Mouse (Mus musculus): Measurements from ENCODE around the gene Gstp2. TPM values are rescaled to one million over a fixed set of nuclear protein-coding genes. Genes with fewer than 3 reads are reported as not detected.
"Not testable (repeated sequence)": the region's sequence is repeated elsewhere in the genome, so short reads cannot be mapped to it uniquely, and the experiment has no call there.

Gstp2 gene
- polyA plus RNA-seq, 1 experiment from 2014 or later: 1.3 TPM

GRCm38 (mm10) chr19:4068242-4068641 is 22.4 kb upstream of the Gstp2 start:
- not testable (repeated sequence) for ATAC-seq (replicated peaks); H3K9me3 ChIP-seq; H3K4me3 ChIP-seq; H3K9ac ChIP-seq (replicated peaks); H3K27me3 ChIP-seq; H3K27ac ChIP-seq (replicated peaks); H3K4me1 ChIP-seq; H3K36me3 ChIP-seq; H3K4me2 ChIP-seq (replicated peaks)
- WGBS: 96% methylated on average over 2 of the region's 2 CpGs

GRCm38 (mm10) chr19:4066877-4067276 is 21.1 kb upstream of the Gstp2 start:
- Histone ChIP-seq H3K4me1 (no peaks in the 10 kb centered on the region), H3K4me3 (no peak overlapping the region), H3K36me3 (no peaks in the 10 kb centered on the region), H3K27ac (replicated peaks) (no peak overlapping the region), H3K9ac (replicated peaks) (no peak overlapping the region), H3K9me3 (no peaks in the 10 kb centered on the region), H3K4me2 (replicated peaks) (no peak overlapping the region), H3K27me3 (no peaks in the 10 kb centered on the region)
- ATAC-seq (replicated peaks): no peak

- no peaks in the 10 kb centered on the region for H3K4me1 ChIP-seq
- no peaks in the 10 kb centered on the region for H3K9me3 ChIP-seq
- WGBS: 88% methylated on average over 6 of the region's 6 CpGs
- H3K4me3 ChIP-seq: no peak overlapping the region
- no peak overlapping the region for H3K27ac ChIP-seq (replicated peaks)
- H3K27me3 ChIP-seq: no peaks in the 10 kb centered on the region
- no peak for ATAC-seq (replicated peaks)
- H3K4me2 ChIP-seq (replicated peaks): no peak overlapping the region
- no peaks in the 10 kb centered on the region for H3K36me3 ChIP-seq
- no peak overlapping the region for H3K9ac ChIP-seq (replicated peaks)
Measured at GRCm38 (mm10) chr19:4066280-4066679, 20.5 kb upstream of the Gstp2 start.

- not testable (repeated sequence) for H3K4me3 ChIP-seq; H3K9me3 ChIP-seq; H3K4me2 ChIP-seq (replicated peaks); H3K27ac ChIP-seq (replicated peaks); H3K9ac ChIP-seq (replicated peaks); H3K27me3 ChIP-seq; ATAC-seq (replicated peaks); H3K36me3 ChIP-seq; H3K4me1 ChIP-seq
- 27% methylated on average over 2 of the region's 11 CpGs for WGBS
Measured at GRCm38 (mm10) chr19:4064501-4064900, 18.7 kb upstream of the Gstp2 start.

GRCm38 (mm10) chr19:4063357-4063756 is 17.5 kb upstream of the Gstp2 start:
- not testable (repeated sequence) for H3K4me2 ChIP-seq (replicated peaks); H3K36me3 ChIP-seq; H3K4me3 ChIP-seq; H3K9me3 ChIP-seq; H3K9ac ChIP-seq (replicated peaks); H3K27ac ChIP-seq (replicated peaks); H3K27me3 ChIP-seq; ATAC-seq (replicated peaks); H3K4me1 ChIP-seq
- 92% methylated on average over 3 of the region's 4 CpGs for WGBS

- no peaks in the 10 kb centered on the region for H3K27me3 ChIP-seq
- no peak overlapping the region for H3K9ac ChIP-seq (replicated peaks)
- 87% methylated on average over 6 of the region's 6 CpGs for WGBS
- H3K4me2 ChIP-seq (replicated peaks): no peak overlapping the region
- no peak overlapping the region for H3K27ac ChIP-seq (replicated peaks)
- H3K4me1 ChIP-seq: no peaks in the 10 kb centered on the region
- ATAC-seq (replicated peaks): no peak
- no peak overlapping the region for H3K4me3 ChIP-seq
- no peaks in the 10 kb centered on the region for H3K36me3 ChIP-seq
- no peaks in the 10 kb centered on the region for H3K9me3 ChIP-seq
Measured at GRCm38 (mm10) chr19:4060899-4061465, 15.2 kb upstream of the Gstp2 start.

- H3K9ac ChIP-seq (replicated peaks); H3K4me2 ChIP-seq (replicated peaks); H3K27me3 ChIP-seq; H3K4me3 ChIP-seq; H3K36me3 ChIP-seq; ATAC-seq (replicated peaks); H3K4me1 ChIP-seq; H3K9me3 ChIP-seq; H3K27ac ChIP-seq (replicated peaks): not testable (repeated sequence)
- 93% methylated on average over 8 of the region's 8 CpGs for WGBS
Measured at GRCm38 (mm10) chr19:4060044-4060898, 14.4 kb upstream of the Gstp2 start.

- Histone ChIP-seq H3K27ac (replicated peaks) (no peak within 1 kb of the TSS), H3K4me2 (replicated peaks) (no peak within 1 kb of the TSS), H3K36me3 (no peaks in the 10 kb centered on the region), H3K9me3 (no peaks in the 10 kb centered on the region), H3K27me3 (no peaks in the 10 kb centered on the region), H3K9ac (replicated peaks) (no peak within 1 kb of the TSS), H3K4me3 (no peak within 1 kb of the TSS), H3K4me1 (no peaks in the 10 kb centered on the region)
- whole genome bisulfite sequencing: 84% methylated on average over 15 of the region's 15 CpGs
- ATAC-seq (replicated peaks): no peak
Measured at GRCm38 (mm10) chr19:4059069-4059740, 13.4 kb upstream of the Gstp2 start, which contains the start of gene Gstp3. TSS of gene Gstp3 (minus strand) at chr19:4059569.

- Histone ChIP-seq H3K4me2 (replicated peaks) (no peak overlapping the region), H3K36me3 (no peaks in the 10 kb centered on the region), H3K27ac (replicated peaks) (no peak overlapping the region), H3K9me3 (no peaks in the 10 kb centered on the region), H3K4me1 (no peaks in the 10 kb centered on the region), H3K9ac (replicated peaks) (no peak overlapping the region), H3K4me3 (no peak overlapping the region), H3K27me3 (no peaks in the 10 kb centered on the region)
- ATAC-seq (replicated peaks): no peak
- WGBS: 88% methylated on average over 5 of the region's 5 CpGs
Measured at GRCm38 (mm10) chr19:4058581-4058980, 12.8 kb upstream of the Gstp2 start.

- Histone ChIP-seq H3K27ac (replicated peaks) (no peak overlapping the region), H3K4me3 (no peak overlapping the region), H3K4me1 (no peaks in the 10 kb centered on the region), H3K36me3 (no peaks in the 10 kb centered on the region), H3K9me3 (no peaks in the 10 kb centered on the region), H3K27me3 (no peaks in the 10 kb centered on the region), H3K4me2 (replicated peaks) (no peak overlapping the region), H3K9ac (replicated peaks) (no peak overlapping the region)
- ATAC-seq (replicated peaks): no peak
- 93% methylated on average over 7 of the region's 7 CpGs for WGBS
Measured at GRCm38 (mm10) chr19:4057962-4058361, 12.1 kb upstream of the Gstp2 start.

- H3K9me3 ChIP-seq: no peaks in the 10 kb centered on the region
- H3K4me3 ChIP-seq: no peak overlapping the region
- no peak for ATAC-seq (replicated peaks)
- H3K4me1 ChIP-seq: no peaks in the 10 kb centered on the region
- no peak overlapping the region for H3K4me2 ChIP-seq (replicated peaks)
- WGBS: 83% methylated on average over 13 of the region's 13 CpGs
- H3K9ac ChIP-seq (replicated peaks): no peak overlapping the region
- H3K36me3 ChIP-seq: no peaks in the 10 kb centered on the region
- H3K27ac ChIP-seq (replicated peaks): no peak overlapping the region
- H3K27me3 ChIP-seq: no peaks in the 10 kb centered on the region
Measured at GRCm38 (mm10) chr19:4057389-4057788, 11.6 kb upstream of the Gstp2 start.

GRCm38 (mm10) chr19:4056727-4057126 is 10.9 kb upstream of the Gstp2 start:
- no peaks in the 10 kb centered on the region for H3K9me3 ChIP-seq
- no peaks in the 10 kb centered on the region for H3K27me3 ChIP-seq
- 28% methylated on average over 4 of the region's 4 CpGs for WGBS
- no peaks in the 10 kb centered on the region for H3K36me3 ChIP-seq
- H3K9ac ChIP-seq (replicated peaks): no peak overlapping the region
- no peak overlapping the region for H3K4me3 ChIP-seq
- H3K4me1 ChIP-seq: no peaks in the 10 kb centered on the region
- H3K27ac ChIP-seq (replicated peaks): no peak overlapping the region
- ATAC-seq (replicated peaks): no peak
- H3K4me2 ChIP-seq (replicated peaks): no peak overlapping the region
